Mouse (Mus musculus): ENCODE data around the gene Kif3a. TPM values are rescaled to one million over a fixed set of nuclear protein-coding genes. Genes with fewer than 3 reads are reported as not detected.

The Kif3a gene
- 3.0 to 8.7 TPM (median 6.1 TPM) in 4 replicates for total RNA-seq (2023; ENCODE audit: inconsistent age)

DNA sequence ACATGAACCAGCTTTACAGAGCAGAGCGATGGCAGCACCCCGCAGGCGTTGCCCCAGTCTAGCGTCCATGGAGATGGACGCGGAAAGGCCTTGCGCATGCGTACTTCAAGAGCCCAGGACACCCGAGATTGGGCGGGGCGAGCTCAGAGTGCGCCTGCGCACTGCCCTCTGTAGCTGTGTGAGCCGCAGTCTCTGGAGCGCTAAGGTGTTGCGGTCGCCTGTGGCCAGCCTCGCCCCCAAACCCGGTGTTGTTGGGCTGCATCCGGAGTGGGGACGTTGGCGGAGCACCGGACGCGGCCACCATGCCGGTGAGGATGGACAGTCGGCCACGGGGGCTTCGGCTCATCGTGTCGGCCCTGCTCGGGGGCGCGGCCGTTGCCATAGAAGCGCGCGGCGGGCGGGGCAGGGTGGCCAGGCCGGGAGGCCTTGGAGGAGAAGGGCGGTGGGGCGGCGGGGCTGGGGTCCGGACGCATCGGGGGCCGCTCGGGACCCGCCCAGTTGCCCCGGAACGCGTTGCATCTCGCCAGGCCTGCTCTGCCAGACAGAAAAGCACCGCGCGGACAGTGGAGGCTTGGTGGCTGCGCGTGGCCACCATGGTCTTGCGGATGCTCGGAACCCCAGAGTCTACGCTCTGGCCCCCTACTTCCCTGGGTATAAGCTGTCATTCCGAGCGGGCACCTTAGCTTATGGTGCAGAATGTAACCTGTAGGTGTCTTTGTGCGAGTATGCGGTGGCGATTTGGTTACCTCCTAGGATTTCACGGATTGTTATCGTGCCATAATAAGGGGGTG is at the start of gene Kif3a:
TSS of gene Kif3a (plus strand) at position 156 of the 791 bp plus-strand sequence.

DNA sequence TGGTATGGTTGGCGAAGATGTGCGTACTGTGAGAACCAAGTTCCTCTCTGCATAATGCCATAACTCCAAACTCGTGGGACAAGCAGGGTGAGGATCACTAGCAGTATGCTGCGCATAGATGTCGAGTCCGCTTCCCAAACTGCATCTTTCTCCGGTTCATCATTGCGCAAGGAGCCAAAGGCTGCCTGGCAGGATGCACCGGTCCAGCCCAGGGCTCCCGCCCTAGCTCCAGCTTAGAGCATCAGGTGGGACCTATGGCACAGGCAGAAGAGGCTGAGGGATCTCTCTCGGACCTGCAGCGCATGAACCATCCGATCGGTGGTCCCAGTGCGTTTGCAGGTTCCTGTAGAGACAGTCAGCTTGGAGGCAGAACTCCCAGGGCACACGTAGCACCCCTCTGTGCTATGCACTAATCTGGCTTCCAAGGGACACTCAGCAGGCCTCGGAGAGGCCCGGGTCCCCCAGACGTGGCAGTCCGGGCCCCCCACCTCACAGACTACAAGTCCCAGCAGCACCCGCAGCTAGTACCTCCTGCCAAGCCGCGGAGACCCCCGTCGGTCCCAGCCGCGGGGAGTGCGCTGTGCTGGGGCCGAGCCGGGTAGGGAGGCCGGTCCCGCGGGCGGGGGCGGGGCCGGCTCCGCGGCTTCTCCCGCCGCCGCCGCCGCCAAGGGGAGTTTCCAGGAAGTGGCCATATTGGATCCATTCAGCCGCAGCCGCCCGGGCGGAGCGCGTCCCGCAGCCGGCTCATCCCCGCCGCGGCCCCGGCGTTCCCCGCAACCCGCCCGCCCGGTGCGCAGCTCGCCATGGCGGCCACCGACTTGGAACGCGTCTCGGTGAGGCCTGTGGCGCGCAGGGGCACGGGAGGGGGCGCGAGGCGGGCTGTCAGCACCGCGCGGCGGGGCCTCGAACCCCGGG is 47.7 kb upstream of the Kif3a start, which contains the start of gene Sept8:
TSS of gene Sept8 (plus strand) at position 51 of the 915 bp plus-strand sequence.

DNA sequence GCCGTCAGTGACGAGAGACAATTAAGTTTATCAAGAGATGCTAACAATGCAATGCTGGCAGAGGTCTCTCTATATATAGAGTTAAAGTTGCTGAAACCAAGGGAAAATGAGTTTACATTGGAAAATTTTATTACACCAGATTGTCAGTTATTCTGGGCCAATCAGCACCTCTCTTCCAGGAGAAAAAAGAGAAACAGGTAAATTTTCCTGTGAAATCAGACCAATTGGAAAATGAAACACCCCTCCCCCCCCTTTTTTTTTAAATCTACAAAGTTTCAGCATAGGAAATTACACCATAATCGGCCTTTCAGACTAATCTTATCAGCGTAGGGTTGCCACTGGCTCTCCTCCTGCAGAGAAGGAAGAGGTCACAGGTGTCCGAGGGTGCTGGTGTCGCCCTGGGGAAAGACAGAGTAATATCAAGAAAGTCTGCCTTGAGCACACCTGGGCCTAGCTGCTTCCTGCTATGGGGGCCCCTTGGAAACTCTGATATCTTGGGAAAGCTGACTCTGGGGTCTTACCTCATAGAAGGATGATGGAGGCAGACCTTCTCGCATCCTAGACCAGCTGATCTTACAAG is 51.5 kb downstream of the Kif3a start, which contains the start of gene Il4:
TSS of gene Il4 (minus strand) at position 51 of the 580 bp plus-strand sequence.

DNA sequence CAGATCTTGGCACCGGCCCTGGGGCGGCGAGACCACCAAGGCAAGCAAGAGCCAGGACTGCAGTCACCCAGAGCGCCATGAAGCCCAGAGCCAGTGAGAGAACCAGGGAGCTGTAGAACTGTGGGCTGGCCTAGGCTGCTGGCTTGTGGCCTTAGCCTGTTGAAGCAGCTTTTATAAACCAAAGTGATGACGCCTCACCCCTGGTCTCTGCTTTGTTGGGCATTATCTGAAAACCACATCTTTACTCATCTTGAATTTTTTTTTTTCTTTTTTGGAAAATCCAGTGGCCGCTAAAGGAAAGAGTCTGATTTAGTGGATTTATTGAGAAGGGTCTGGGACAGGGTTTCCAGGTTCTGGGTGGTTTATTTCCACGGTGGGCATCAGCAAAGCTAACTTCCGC is 67.4 kb downstream of the Kif3a start, which contains the start of gene Il13:
TSS of gene Il13 (minus strand) at position 147 of the 400 bp plus-strand sequence.

Other genes starting within 250 kb of the Kif3a start
- gene Zcchc10, start 242.7 kb upstream of the Kif3a start, total RNA-seq (2023; ENCODE audit: inconsistent age): 15.6 to 20.7 TPM (median 16.7 TPM) in 4 replicates
- 278 to 365 TPM (median 344 TPM) in 4 replicates for gene Aff4, start 216.5 kb upstream of the Kif3a start, total RNA-seq (2023; ENCODE audit: inconsistent age)
- not detected in 4 replicates for gene Leap2, start 144.2 kb upstream of the Kif3a start, total RNA-seq (2023; ENCODE audit: inconsistent age)
- 138 to 153 TPM (median 150 TPM) in 4 replicates for gene Uqcrq, start 136.5 kb upstream of the Kif3a start, total RNA-seq (2023; ENCODE audit: inconsistent age)
- gene Gdf9, start 136.4 kb upstream of the Kif3a start, total RNA-seq (2023; ENCODE audit: inconsistent age): 0.39 to 0.94 TPM (median 0.77 TPM) in 4 replicates
- gene Gm10447, start 110.3 kb upstream of the Kif3a start, total RNA-seq (2023; ENCODE audit: inconsistent age): not detected in 4 replicates
- gene Shroom1, start 110.2 kb upstream of the Kif3a start, total RNA-seq (2023; ENCODE audit: inconsistent age): not detected in 4 replicates
- gene Gm9837, start 96.9 kb upstream of the Kif3a start, total RNA-seq (2023; ENCODE audit: inconsistent age): not detected in 4 replicates
- not detected in 4 replicates for gene Gm9945, start 87.2 kb upstream of the Kif3a start, total RNA-seq (2023; ENCODE audit: inconsistent age)
- not detected in 4 replicates for gene Sowaha, start 87.1 kb upstream of the Kif3a start, total RNA-seq (2023; ENCODE audit: inconsistent age)
- 0.22 to 0.54 TPM in 2 of 4 replicates, not detected in the others for gene Sept8, start 48.1 kb upstream of the Kif3a start, total RNA-seq (2023; ENCODE audit: inconsistent age)
- not detected in 4 replicates for gene Il4, start 51.3 kb downstream of the Kif3a start, total RNA-seq (2023; ENCODE audit: inconsistent age)
- not detected in 4 replicates for gene Il13, start 67.3 kb downstream of the Kif3a start, total RNA-seq (2023; ENCODE audit: inconsistent age)
- 27.9 to 36.2 TPM (median 28.8 TPM) in 4 replicates for gene Rad50, start 139.9 kb downstream of the Kif3a start, total RNA-seq (2023; ENCODE audit: inconsistent age)
- not detected in 4 replicates for gene Il5, start 153.4 kb downstream of the Kif3a start, total RNA-seq (2023; ENCODE audit: inconsistent age)
- gene Irf1, start 202.6 kb downstream of the Kif3a start, total RNA-seq (2023; ENCODE audit: inconsistent age): 171 to 209 TPM (median 184 TPM) in 4 replicates
- gene Gm17334, start 205.8 kb downstream of the Kif3a start, total RNA-seq (2023; ENCODE audit: inconsistent age): not detected in 4 replicates